Mouse (Mus musculus): Measurements from ENCODE around the gene Sgms1. TPM values are rescaled to one million over a fixed set of nuclear protein-coding genes. Genes with fewer than 3 reads are reported as not detected.

Sgms1 gene
- total RNA-seq, 2 experiments from 2014 or later: 58.8 to 59.5 TPM

- no peak for DNase-seq (ENCODE audit: extremely low spot score in 1 of 2, low spot score in 2 of 2)
- no peak for TF ChIP-seq CTCF (IDR thresholded peaks at IDR 0.05)
- Histone ChIP-seq H3K4me3 (no peak overlapping the region), H3K27ac (0 out of 2 replicates have a peak overlapping the region, but pooled peaks have one; percentile 1)
- intact Hi-C loops (cut with DNase I): no loop called here
Measured at GRCm38 (mm10) chr19:32189036-32189436, 200.5 kb downstream of the Sgms1 start.

- intact Hi-C loops (cut with DNase I): no loop called here
- H3K27ac ChIP-seq: peak overlapping the region; percentile 47
- no peak for TF ChIP-seq CTCF (IDR thresholded peaks at IDR 0.05)
- H3K4me3 ChIP-seq: no peak overlapping the region
- no peak for DNase-seq (ENCODE audit: extremely low spot score in 1 of 2, low spot score in 2 of 2)
Measured at GRCm38 (mm10) chr19:32186594-32187092, 202.9 kb downstream of the Sgms1 start.

GRCm38 (mm10) chr19:32183005-32183404 lies 206.5 kb downstream of the Sgms1 start:
- H3K27ac ChIP-seq: peak overlapping the region; percentile 72
- intact Hi-C loops (cut with DNase I): no loop called here
- H3K4me3 ChIP-seq: no peak overlapping the region
- DNase-seq (ENCODE audit: extremely low spot score in 1 of 2, low spot score in 2 of 2): no peak
- no peak for TF ChIP-seq CTCF (IDR thresholded peaks at IDR 0.05)

GRCm38 (mm10) chr19:32182471-32182870 lies 207.0 kb downstream of the Sgms1 start:
- intact Hi-C loops (cut with DNase I): no loop called here
- peak overlapping the region; percentile 72 for H3K27ac ChIP-seq
- no peak for TF ChIP-seq CTCF (IDR thresholded peaks at IDR 0.05)
- H3K4me3 ChIP-seq: no peak overlapping the region
- no peak for DNase-seq (ENCODE audit: extremely low spot score in 1 of 2, low spot score in 2 of 2)

- no peak for DNase-seq (ENCODE audit: extremely low spot score in 1 of 2, low spot score in 2 of 2)
- TF ChIP-seq CTCF (IDR thresholded peaks at IDR 0.05): no peak
- Histone ChIP-seq H3K27ac (peak overlapping the region; percentile 20), H3K4me3 (no peak overlapping the region)
- intact Hi-C loops (cut with DNase I): no loop called here
Measured at GRCm38 (mm10) chr19:32181721-32182394, 207.7 kb downstream of the Sgms1 start.

- intact Hi-C loops (cut with DNase I): no loop called here
- Histone ChIP-seq H3K27ac (peak overlapping the region; percentile 20), H3K4me3 (no peak overlapping the region)
- no peak for DNase-seq (ENCODE audit: extremely low spot score in 1 of 2, low spot score in 2 of 2)
- TF ChIP-seq CTCF (IDR thresholded peaks at IDR 0.05): no peak
Measured at GRCm38 (mm10) chr19:32180756-32181674, 208.5 kb downstream of the Sgms1 start.

GRCm38 (mm10) chr19:32179978-32180413 lies 209.5 kb downstream of the Sgms1 start:
- no peak for DNase-seq (ENCODE audit: extremely low spot score in 1 of 2, low spot score in 2 of 2)
- peak overlapping the region; percentile 48 for H3K27ac ChIP-seq
- intact Hi-C loops (cut with DNase I): no loop called here

GRCm38 (mm10) chr19:32179514-32179913 lies 210.0 kb downstream of the Sgms1 start:
- no peak overlapping the region for H3K4me3 ChIP-seq
- TF ChIP-seq CTCF (IDR thresholded peaks at IDR 0.05): no peak
- intact Hi-C loops (cut with DNase I): no loop called here
- H3K27ac ChIP-seq: peak overlapping the region; percentile 48
- no peak for DNase-seq (ENCODE audit: extremely low spot score in 1 of 2, low spot score in 2 of 2)

More at GRCm38 (mm10) chr19:32179978-32180413, 209.5 kb downstream of the Sgms1 start:
- no peak overlapping the region for H3K4me3 ChIP-seq
- TF ChIP-seq CTCF (IDR thresholded peaks at IDR 0.05): no peak

- DNase-seq (ENCODE audit: extremely low spot score in 1 of 2, low spot score in 2 of 2): no peak
- intact Hi-C loops (cut with DNase I): no loop called here
- no peak for TF ChIP-seq CTCF (IDR thresholded peaks at IDR 0.05)
- H3K27ac ChIP-seq: 0 out of 2 replicates have a peak overlapping the region, but pooled peaks have one; percentile 1
- H3K4me3 ChIP-seq: no peak overlapping the region
Measured at GRCm38 (mm10) chr19:32178161-32178560, 211.4 kb downstream of the Sgms1 start.

GRCm38 (mm10) chr19:32176458-32176857 lies 213.1 kb downstream of the Sgms1 start:
- Histone ChIP-seq H3K27ac (peak overlapping the region; percentile 4; the same call in 1 of the 2 replicates), H3K4me3 (no peak overlapping the region)
- intact Hi-C loops (cut with DNase I): no loop called here
- DNase-seq (ENCODE audit: extremely low spot score in 1 of 2, low spot score in 2 of 2): no peak
- no peak for TF ChIP-seq CTCF (IDR thresholded peaks at IDR 0.05)

GRCm38 (mm10) chr19:32175991-32176390 lies 213.5 kb downstream of the Sgms1 start:
- no peak overlapping the region for H3K27ac ChIP-seq
- no peak overlapping the region for H3K4me3 ChIP-seq
- TF ChIP-seq CTCF (IDR thresholded peaks at IDR 0.05): no peak
- no peak for DNase-seq (ENCODE audit: extremely low spot score in 1 of 2, low spot score in 2 of 2)
- intact Hi-C loops (cut with DNase I): no loop called here

GRCm38 (mm10) chr19:32175013-32175412 lies 214.5 kb downstream of the Sgms1 start:
- no peak overlapping the region for H3K4me3 ChIP-seq
- TF ChIP-seq CTCF (IDR thresholded peaks at IDR 0.05): no peak
- no peak overlapping the region for H3K27ac ChIP-seq
- intact Hi-C loops (cut with DNase I): no loop called here
- DNase-seq (ENCODE audit: extremely low spot score in 1 of 2, low spot score in 2 of 2): no peak

All from left cerebral cortex, adult 2 months (tissue).